Mouse (Mus musculus): Measurements from ENCODE around the gene Hspa1b.

- TF ChIP-seq ZC3H11A (IDR thresholded peaks at IDR 0.05; ENCODE audit: borderline replicate concordance, low read depth, low read length) (no peak), MAFK (IDR thresholded peaks at IDR 0.05; ENCODE audit: insufficient read depth, low read depth, low read length) (no peak), CHD2 (IDR thresholded peaks at IDR 0.05; ENCODE audit: low read depth, low read length) (no peak)
These were observed 3.8 kb upstream of the Hspa1b start for GRCm38 (mm10) chr17:34962841-34963240.
